Mouse (Mus musculus) ovary, adult 18-20 months (tissue): ENCODE measurements around the gene BC003965.

ENCODE experiments used
- DNase-seq: peaks from one replicate; pipeline ENCODE4 v3.0.0; 2022; ENCODE audit warnings: low spot score, mixed read lengths

The BC003965 gene

DNA sequence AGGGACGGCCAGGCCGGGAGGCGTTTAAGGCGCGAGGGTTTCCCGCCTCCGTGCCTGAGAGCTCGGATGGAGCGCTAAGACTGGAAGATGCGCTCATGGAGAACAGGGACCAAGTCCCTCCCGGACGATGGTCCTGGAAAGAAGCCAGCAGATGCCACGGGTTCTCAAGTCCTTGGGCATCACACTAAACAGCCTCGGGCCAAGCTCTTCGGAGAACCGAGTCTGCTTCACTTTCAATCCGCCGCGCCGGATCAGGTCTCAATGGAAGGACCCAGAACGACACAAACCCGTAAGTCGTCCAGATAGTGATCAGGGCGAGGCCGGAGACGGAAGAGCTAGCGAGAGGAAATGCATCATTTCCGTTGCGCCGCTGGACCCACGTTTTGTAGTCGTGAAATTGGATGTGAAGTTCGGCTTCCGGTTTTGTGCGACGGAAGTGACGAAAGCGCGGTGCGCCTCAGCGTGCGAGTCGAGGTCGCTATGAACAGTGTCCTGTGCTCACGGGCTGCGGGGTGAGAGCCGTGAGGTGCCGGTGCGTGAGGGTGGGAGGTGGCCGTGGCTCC lies at the start of gene BC003965:
Gene BC003965, plus strand, starts transcription at position 426 of the 563 bp plus-strand sequence.
- peak; percentile 93 for DNase-seq

DNA sequence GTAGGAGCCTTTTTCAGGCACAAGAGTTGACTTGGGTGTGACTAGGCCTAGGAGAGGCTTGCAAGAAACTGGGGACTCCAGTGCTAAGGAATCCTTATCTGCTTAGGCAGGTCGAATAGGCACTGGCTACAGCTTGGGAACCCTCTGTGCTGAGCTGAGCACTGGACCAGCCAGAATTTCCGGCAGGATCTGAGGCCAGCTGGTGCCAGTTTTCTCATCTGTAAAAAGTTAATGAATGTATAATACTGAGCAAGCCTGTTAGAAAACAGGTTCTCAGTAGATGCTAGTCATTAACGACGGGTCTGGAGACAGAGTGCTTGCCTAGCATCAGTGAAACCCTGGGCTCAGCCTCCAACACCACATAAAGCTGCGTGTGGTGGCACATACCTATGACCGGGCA lies 48.7 kb upstream of the BC003965 start:
- DNase-seq: no peak

DNA sequence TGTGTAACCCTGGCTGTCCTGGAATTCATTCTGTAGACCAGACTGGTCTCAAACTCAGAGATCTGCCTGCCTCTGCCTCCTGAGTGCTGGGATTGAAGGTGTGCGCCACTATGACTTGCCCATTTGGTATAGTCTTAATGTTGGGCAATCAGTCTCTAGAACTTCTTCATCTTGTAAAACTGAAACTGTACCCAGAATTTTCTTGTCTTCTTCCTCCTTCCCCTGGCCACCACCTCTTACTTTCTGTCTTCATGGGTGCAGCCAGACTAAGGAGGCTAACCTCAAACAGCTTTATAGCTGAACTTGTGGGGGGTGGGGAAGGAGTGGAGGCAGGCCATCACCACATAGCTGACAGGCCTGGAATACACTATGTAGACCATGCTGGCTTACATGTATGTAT lies 45.6 kb upstream of the BC003965 start:
- DNase-seq: no peak

DNA sequence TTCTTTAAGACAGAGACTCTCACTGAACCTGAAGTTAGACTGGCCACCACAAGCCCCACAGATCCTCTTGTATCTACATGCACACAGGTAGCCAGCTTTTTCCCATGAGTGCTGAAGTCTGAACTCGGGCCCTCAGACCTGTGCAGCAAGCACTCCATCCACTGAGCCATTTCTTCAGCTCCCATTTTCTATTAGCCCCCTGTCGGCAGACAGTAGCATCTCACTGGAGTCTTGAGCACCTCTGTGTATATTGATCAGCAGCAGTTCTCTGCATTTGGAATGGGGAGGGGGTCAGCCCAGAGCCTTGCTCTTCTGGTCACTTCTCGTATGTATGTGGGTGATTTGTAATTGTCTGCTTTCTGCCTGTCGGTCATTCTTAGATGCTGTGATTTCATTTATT lies 44.4 kb upstream of the BC003965 start:
- no peak for DNase-seq

DNA sequence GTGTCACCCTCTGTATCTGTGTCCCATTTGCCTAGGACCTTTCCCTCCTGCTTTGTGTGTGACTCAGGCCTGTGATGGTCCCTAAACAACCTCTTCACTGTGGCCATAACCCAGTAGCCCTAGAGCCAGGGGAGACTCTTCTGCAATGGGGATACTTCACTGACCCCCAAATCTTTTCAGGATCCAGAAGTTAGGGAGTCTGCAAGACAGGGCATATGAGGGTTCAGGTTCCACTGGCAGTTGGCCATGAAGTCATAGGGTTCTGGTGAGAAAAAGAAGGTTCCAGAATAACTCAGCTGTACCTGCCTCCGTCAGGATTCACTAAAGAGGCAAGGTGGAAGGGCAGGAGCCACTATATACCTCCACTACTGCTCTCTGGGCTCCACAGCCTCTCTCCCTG lies 22.2 kb upstream of the BC003965 start, which contains the start of gene Ccdc154:
Gene Ccdc154, plus strand, starts transcription at position 301 of the 400 bp plus-strand sequence.
- DNase-seq: no peak

DNA sequence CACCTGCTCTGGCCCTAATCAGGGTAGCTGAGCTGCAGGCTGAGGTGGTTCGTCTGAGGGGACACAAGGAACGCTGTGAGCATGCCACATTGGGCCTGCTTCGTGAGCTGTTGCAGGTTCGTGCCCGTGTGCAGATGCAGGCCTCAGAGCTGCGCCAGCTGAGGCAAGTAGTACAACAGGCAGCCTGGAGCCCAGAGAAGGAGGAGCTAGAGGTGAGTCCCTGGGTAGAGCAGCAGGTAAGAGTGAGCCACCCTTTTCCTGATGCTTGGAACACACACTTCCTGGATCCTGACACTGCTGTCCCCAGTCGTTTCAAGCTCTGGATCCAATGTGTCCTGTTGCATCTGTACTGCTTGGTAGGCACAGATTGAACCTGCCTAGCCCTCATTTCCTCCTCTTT lies 21.0 kb upstream of the BC003965 start:
- DNase-seq: no peak

DNA sequence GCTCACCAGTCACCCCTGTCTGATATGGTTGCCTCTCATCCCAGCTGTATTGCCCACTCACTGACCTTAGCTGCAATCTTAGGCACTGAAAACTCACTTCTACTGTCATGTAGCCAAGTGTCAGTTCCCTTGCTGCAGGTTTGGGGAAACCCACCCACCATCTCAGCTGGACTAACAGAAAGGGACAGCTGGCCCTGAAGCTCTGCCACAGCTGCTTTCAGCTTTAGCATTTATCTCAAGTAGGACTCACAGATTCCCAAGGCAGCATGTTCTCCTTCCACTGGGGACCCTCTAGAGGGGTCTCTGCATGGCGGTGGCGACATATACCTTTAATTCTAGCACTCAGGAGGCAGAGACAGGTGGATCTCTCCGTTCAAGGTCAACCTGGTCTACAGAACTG lies 19.6 kb upstream of the BC003965 start:
- no peak for DNase-seq

DNA sequence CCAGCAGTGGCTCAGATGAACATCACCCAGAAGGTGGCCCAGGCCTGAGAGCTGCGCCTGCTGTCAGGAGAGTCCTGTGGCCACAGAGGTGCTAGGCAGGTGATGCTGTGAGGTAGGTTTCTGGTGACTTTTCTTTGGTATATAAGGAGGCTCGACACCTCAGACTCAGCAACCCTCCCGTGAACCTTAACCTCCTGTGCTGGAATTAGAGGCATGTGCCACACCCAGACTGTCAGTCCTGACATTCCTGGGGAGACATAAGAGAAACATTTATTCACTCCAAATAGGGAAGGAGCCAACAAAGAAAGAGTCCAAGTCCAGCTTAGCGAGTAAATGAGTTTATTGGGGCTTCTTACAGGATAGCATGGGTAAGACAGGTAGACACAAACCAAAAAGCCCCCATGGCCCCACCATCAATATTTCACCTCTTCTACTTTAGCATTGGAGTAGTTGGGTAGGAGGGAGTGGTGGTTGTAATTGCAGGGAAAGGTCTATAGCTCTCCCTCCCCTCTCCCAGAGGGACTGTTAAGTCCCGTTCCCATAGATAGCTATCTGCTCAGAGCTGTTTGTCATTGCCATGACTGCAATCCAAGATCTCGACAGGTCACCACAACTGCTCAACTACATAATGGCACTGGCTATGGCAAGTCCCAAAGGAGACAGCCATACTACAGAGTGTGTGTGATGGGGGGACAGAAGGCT lies 18.2 kb upstream of the BC003965 start:
- no peak for DNase-seq

DNA sequence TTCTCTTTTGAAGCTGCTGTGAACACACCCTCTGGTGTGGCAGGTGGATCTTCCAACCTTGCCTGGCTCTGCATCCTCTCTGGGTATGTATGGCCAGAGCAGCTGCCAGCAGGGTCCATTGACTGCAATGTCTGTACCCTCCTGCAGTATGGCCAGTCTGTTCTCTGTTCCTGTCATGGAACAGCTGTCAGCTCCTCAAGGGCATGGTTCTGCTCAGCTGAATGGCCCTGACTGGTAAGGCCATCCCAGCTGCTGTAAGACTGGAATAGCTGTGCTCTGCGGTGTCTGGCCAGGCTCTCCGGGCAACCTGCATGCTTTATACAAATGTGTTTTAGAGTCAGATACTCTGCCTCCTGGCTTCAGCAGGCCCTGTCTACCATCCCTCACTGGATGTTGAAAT lies 14.6 kb upstream of the BC003965 start:
- DNase-seq: no peak

DNA sequence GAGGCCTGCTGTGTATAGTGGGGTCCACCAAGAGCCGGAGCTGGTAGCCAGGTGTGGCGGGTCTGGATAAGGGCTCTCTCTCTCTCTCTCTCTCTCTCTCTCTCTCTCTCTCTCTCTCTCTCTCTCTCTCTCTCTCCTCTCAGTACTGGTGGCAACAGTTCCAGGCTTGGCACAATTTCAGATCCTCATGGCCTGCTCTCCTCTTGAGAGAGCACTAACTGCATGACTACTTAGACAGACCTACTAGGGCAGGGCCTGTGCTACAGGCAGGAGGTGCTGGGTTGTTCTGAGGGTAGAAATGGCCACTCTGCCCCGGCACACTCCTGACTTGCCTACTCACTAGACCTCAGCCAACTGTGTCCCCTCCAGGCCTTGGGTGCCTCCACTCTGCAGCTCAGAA lies 11.8 kb upstream of the BC003965 start:
- no peak for DNase-seq

DNA sequence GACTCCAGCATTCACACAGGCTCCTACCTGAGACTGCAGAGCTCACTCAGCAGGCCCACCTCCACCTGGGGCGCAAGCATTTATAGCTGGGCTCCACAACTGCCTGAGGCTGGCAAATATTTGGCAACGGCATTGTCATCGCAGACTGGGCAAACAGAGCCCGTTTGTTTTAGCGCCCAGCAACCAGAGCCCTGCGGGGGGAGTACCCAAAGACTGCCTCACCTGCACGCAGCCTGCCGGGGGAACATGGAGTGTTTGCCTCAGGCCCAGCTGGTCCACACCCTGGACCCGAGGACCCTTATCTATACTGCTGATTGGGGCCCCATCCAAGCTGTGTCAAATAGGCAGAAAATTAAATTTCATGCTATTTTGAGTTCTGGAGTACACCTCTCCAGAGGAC lies 8.9 kb upstream of the BC003965 start, which contains the start of gene Gm38655:
Gene Gm38655, minus strand, starts transcription at position 61 of the 400 bp plus-strand sequence.
- DNase-seq: no peak

DNA sequence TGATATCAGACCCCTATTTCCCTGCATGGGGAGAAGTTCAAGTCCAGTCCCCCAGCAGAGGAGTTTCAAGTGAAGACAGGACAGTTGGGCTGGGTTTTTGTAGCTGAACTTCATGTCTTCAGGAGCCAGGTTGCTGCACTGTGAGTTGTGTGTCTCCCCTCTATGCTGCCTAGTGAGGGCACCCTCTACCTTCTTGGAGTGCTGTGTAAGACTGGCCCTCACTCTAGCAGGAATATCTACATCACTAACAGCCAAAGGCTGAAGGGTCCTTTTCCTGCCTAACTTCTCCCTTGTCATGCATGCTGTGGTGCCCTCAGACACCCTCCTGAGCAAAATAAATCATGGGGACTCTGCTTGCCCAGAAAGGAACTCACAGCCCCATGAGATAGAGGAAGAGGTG lies 1.1 kb upstream of the BC003965 start:
- no peak for DNase-seq

DNA sequence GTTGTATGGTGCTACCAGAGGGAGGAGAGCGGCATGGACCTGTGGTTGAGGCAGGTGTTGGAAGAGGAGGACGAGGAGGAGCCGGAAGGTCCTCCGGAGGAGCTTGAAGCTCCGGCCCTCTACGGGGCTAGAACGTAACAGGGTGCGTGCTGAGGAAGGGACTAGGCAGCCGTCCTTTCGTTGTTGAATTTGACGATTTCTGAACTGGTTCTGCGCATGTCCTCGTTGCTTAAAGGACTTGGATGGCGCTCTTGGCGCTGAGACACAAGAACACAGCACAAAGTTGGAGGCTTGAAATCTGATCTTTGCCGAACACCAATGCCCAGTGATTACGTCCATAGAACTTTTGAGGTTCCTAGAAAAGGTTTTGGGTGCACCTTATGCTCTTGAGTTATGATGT lies 607 bp downstream of the BC003965 start:
- DNase-seq: no peak

DNA sequence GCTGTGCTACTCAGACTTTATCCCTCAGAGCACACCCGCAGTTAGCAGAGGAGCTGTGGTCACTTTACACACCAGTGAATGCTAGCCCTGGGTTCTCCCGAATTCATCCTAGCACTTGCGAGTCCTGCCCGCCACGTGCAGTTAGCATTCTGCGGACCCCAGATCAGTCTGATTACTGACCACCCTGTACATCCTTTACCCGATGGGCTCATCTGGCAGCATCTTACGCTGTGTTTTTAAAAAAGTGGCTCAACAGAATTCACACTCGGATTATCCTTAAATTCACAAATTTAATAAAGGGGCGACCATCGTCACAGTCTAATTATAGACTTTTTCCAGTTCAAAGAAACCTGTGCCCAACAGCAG lies 3.4 kb downstream of the BC003965 start:
- no peak for DNase-seq

DNA sequence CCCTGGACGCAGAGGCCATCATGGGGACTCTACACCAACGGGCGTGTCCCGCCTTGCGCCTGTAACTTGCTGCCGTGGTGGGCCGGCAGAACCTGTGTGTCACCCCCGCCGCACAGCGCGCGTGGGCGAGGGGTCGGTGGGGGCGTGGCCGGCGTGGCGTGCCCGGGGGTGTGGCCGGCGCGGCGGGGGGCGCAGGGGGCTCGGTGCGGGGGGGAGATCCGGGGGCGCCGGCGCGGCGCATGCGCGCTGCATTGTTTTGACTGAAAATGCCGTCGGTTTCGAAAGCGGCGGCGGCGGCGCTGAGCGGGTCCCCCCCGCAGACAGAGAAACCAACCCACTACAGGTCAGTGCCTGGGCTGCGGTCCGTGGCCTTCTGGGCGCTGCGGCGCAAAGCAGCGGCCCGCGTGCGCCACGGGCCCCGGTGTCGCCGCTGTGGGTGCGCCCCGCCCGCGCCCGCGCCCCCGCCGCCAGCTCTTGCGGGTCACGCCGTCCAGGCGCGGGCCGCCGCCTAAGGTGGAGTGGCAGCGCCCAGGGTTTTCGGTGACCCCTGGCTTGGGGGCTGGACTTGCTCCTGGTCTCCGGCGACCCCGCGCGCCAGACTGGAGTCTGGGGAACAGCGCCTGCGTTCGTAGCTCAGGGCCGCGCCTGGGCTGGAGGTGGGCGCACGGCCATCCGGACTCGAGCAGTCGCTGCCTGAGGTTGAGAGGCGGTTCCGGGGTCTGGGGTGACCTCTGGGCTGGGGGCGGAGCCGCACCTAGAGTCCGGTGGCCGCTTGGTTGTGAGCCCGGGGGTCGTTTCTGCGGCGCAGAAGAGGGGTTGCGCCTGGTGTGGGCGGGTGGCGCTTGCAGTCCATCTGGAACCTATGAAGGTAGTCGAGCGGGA lies 4.0 kb downstream of the BC003965 start, which contains the start of gene Unkl:
Gene Unkl, plus strand, starts transcription at position 248 of the 882 bp plus-strand sequence.
- DNase-seq: peak; percentile 68

DNA sequence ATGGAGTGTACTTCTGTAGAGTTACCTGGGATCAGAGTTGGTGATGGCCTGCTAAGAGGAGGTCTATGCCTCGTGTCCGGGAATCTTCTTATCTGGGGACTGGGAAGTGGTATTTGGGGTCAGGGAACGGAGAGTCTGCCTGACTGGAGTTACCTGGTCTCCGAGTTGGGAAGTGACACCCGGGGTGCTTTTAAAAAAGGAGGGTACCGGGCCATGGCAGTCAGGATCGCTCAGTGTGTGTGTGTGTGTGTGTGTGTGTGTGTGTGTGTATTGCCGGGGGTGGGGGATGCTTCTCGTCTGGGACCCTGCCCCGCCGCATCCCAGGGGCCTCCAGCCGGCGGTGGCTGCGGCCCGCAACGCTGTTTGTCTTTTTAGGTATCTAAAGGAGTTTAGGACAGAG lies 4.7 kb downstream of the BC003965 start:
- DNase-seq: no peak

DNA sequence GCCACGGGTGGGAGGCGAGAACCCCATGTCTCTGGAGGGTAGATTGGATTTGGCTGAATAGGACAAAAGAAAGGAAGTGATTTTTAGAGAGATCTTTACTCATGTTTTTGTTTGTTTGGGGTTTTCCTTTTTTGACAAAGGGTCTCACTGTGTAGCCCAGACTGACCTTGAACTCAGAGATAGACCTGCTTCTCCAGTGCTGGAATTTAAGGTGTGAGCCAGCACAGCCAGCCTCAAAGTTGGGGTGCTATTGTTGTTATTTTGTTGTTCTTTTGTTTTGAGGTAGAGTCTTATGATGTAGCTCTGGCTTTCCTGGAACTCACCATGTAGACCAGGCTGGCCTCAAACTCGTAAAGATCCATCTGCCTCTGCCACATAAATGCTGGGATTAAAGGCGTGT lies 18.0 kb downstream of the BC003965 start:
- no peak for DNase-seq

DNA sequence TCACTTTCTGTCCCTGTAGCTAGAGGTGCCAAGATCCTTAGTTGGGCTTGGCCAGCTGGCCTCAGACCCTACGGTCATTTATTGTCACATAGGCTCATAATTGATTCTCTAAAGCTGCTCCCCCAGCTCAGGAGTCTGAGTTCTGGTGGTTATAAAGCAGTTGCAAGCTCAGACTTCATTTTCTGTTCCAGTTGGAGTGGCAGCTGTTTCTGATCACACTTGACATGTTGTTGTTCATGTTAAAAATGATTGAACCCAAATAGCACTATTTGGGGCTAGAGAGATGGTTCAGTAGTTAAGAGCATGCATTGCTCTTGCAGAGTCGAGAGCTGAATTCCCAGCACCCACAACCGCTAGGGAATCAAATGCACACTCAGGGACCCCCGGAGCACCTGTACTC lies 25.7 kb downstream of the BC003965 start:
- DNase-seq: no peak

DNA sequence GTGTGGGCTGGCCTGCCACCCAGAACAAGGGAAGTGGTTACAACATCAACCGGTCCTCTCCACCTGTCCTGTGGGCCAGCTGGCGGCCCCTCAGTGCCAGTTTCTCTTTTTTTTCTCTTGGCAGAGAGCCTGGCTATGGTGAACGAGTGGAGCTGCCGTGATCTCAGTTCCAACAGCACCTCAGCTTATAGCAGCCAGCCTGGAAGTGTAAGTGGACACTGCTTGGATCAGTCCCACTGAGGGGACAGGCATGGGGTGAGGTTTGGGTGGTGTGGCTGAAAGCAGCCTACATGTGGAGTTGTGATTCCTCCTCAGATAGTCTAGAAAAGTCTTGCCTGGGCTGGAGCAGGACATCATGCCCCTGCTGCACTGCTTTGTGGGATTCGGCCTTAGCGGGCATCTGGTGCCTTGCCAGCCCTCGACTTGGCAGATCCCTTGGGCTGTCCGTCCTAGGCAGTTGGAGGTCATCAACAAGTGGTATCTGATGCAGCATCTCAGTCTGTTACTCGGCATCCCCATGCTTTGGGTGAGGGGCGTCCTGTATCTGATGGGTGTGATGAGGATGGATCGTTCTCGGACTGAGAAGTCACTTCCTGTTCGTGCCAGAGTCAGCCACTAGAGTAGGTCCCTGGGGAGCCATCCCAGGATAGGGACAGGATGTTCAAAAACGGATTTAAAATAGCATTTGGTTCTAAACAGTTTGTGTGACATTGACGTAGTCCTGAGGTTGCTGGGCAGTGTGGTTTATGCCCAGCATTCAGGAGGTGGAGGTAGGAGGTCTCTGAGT lies 26.5 kb downstream of the BC003965 start:
- DNase-seq: no peak

DNA sequence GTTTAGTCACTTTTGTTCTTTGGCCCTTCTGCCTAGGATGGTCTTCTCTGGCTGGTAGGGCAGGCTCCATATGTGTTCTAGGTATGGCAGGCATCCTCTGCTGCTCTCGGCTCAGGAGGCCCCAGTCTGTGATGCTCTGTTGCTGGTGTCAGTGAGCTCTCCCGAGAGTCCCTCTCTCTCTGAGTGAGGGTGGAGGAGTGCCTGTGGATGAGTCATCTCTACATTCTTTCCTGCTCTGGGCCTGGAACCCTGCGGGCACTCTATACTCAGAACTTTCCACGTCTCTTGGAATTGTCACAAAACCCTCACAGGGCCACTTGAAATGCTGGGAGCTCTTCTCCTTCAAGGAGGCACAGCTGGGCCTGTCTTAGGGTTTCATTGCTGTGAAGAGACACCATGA lies 27.4 kb downstream of the BC003965 start:
- DNase-seq: no peak

DNA sequence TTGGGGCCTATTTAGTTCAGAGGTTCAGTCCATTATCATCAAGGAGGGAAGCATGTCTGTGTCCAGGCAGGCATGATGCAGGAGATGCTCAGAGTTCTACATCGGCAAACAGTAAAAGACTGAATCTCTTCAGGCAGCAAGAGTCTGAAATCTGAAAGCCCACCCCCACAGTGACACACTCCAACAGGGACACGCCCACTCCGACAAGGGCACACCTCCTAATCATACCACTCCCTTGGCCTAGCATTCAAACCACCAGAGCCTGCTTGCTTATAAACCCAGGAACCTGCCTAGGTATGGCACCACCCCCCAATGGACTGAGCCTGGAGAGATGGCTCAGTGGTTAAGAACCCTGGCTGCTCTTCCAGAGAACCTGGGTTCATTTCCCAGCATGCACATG lies 31.1 kb downstream of the BC003965 start:
- DNase-seq: no peak

DNA sequence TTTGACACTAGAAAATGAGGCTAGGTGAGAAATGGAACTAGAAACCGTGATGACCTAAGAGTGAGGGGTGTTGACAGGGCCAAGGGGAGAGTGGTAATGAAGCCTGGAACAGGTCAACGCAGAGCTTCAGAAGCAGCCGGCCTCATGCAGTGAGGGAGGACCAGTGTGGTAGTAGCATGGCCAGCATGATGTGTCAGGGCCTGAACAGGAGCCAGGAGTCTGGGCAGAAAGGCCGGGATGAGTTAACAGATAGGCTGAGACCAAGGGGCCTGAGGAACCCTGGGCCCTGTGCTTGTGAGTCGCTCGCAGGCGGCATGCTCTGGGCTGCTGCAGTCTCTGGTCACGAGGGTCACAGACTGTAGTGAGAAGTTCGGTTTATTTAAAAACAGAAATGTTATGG lies 34.6 kb downstream of the BC003965 start:
- DNase-seq: no peak
